Comparison of ENCODE assay signal across 24 mouse cellular contexts in genomic region chr9:64940731-64941346, GRCm38 (mm10). TPM values are rescaled to one million over a fixed set of nuclear protein-coding genes. Genes with fewer than 3 reads are reported as not detected.
A peak's percentile ranks its signal among the peaks of the same experiment; 100 is the strongest.
DNase-seq lines count a peak whose midpoint lies in the region; ATAC-seq lines count a peak whose summit lies in the region.
"Had no signal": no experiment of that assay in that cellular context is flagged by ENCODE, and none has a peak within 500 bp of the region (broad histone marks: within the 10 kb centered on the region; RNA-seq: fewer than 3 reads in every experiment).

No protein-coding gene starts in this region.

- no peaks in the 10 kb centered on the region for H3K36me3 ChIP-seq in heart, embryonic 13.5 days
- no peaks in the 10 kb centered on the region for H3K36me3 ChIP-seq in lung, embryonic 15.5 days
- H3K36me3 ChIP-seq in limb, embryonic 13.5 days = no peaks in the 10 kb centered on the region
- H3K36me3 ChIP-seq in stomach, embryonic 15.5 days = no peaks in the 10 kb centered on the region
- H3K36me3 ChIP-seq: forebrain, embryonic 10.5 days had no signal

- peaks cover 42% of the 10 kb centered on the region for H3K4me1 ChIP-seq in heart, embryonic 13.5 days
- peaks cover 27% of the 10 kb centered on the region for H3K4me1 ChIP-seq in lung, embryonic 15.5 days
- peaks cover 27% of the 10 kb centered on the region for H3K4me1 ChIP-seq in limb, embryonic 13.5 days
- no peaks in the 10 kb centered on the region for H3K4me1 ChIP-seq in stomach, embryonic 15.5 days

- H3K4me3 ChIP-seq in heart, embryonic 13.5 days = no peak overlapping the region
- H3K4me3 ChIP-seq in lung, embryonic 15.5 days = no peak overlapping the region
- H3K4me3 ChIP-seq in limb, embryonic 13.5 days = no peak overlapping the region
- no peak overlapping the region for H3K4me3 ChIP-seq in stomach, embryonic 15.5 days (replicated peaks)
- H3K4me3 ChIP-seq: forebrain, embryonic 10.5 days; heart, adult 2 months had no signal

- H3K27me3 ChIP-seq in heart, embryonic 13.5 days (replicated peaks) = peaks cover 26% of the 10 kb centered on the region
- no peaks in the 10 kb centered on the region for H3K27me3 ChIP-seq in lung, embryonic 15.5 days
- H3K27me3 ChIP-seq in limb, embryonic 13.5 days = peaks cover 29% of the 10 kb centered on the region
- H3K27me3 ChIP-seq in stomach, embryonic 15.5 days (replicated peaks) = no peaks in the 10 kb centered on the region

- DNase-seq in heart, postnatal 25 days (ENCODE audit: low spot score) = no peak
- no peak for DNase-seq in lung, postnatal 14 days
- DNase-seq in adrenal gland, postnatal 25 days = no peak
- no peak for DNase-seq in kidney, postnatal 10 days
- DNase-seq: adrenal gland, postnatal 10 days; cerebellum, adult 8-10 months; gastrocnemius, postnatal 25 days; heart, adult 2 months; heart, postnatal 36 days; kidney, postnatal 36 days; layer of hippocampus, postnatal 36 days; thymus, postnatal 25 days had no signal

- intact Hi-C loops in heart, postnatal 25 days (cut with DNase I) = no loop called here

- no peak for ATAC-seq in heart, embryonic 13.5 days (ENCODE audit: extremely low read depth, insufficient number of reproducible peaks, low FRiP score, low TSS enrichment)
- 0 out of 2 replicates have a peak, but pooled peaks have one; percentile 31 for ATAC-seq in lung, embryonic 15.5 days (ENCODE audit: borderline replicate concordance, extremely low read depth, low FRiP score, low TSS enrichment)
- peak; percentile 67 for ATAC-seq in limb, embryonic 13.5 days (ENCODE audit: low FRiP score, low read depth)
- no peak for ATAC-seq in stomach, embryonic 15.5 days (ENCODE audit: insufficient read depth, low FRiP score, low read depth)
- ATAC-seq: inflammation-experienced regulatory T-cells, adult 6 months had no signal

- H3K9me3 ChIP-seq in heart, embryonic 13.5 days = no peaks in the 10 kb centered on the region
- H3K9me3 ChIP-seq in lung, embryonic 15.5 days = no peaks in the 10 kb centered on the region
- H3K9me3 ChIP-seq in limb, embryonic 13.5 days = no peaks in the 10 kb centered on the region
- no peaks in the 10 kb centered on the region for H3K9me3 ChIP-seq in stomach, embryonic 15.5 days
- H3K9me3 ChIP-seq: forebrain, embryonic 10.5 days had no signal

- H3K27ac ChIP-seq in heart, embryonic 13.5 days (replicated peaks) = peak overlapping the region; percentile 63
- peak overlapping the region; percentile 68 for H3K27ac ChIP-seq in lung, embryonic 15.5 days
- H3K27ac ChIP-seq in limb, embryonic 13.5 days = peak overlapping the region; percentile 2; the same call in 1 of the 2 replicates
- H3K27ac ChIP-seq in stomach, embryonic 15.5 days = peak overlapping the region; percentile 37; the same call in 1 of the 2 replicates
- H3K27ac ChIP-seq: forebrain, embryonic 10.5 days; heart, adult 2 months; hindbrain, embryonic 14.5 days had no signal

- H3K4me2 ChIP-seq in heart, embryonic 13.5 days = no peak overlapping the region
- no peak overlapping the region for H3K4me2 ChIP-seq in lung, embryonic 15.5 days
- no peak overlapping the region for H3K4me2 ChIP-seq in limb, embryonic 13.5 days (replicated peaks)
- no peak overlapping the region for H3K4me2 ChIP-seq in stomach, embryonic 15.5 days
- H3K4me2 ChIP-seq: hindbrain, embryonic 14.5 days; midbrain, embryonic 11.5 days had no signal

- 48% methylated on average over 11 of the region's 11 CpGs for WGBS in heart, embryonic 13.5 days
- WGBS in lung, embryonic 15.5 days = 38% methylated on average over 11 of the region's 11 CpGs
- WGBS in limb, embryonic 13.5 days = 46% methylated on average over 11 of the region's 11 CpGs
- 62% methylated on average over 11 of the region's 11 CpGs for WGBS in stomach, embryonic 15.5 days

- no peak overlapping the region; the same call in none of the 2 replicates for H3K9ac ChIP-seq in heart, embryonic 13.5 days
- no peak overlapping the region for H3K9ac ChIP-seq in lung, embryonic 15.5 days
- H3K9ac ChIP-seq in limb, embryonic 13.5 days = no peak overlapping the region
- no peak overlapping the region for H3K9ac ChIP-seq in stomach, embryonic 15.5 days
- H3K9ac ChIP-seq: hindbrain, embryonic 14.5 days had no signal

RNA-seq across cellular contexts. Expression of gene Slc24a1, which starts 10.6 kb away (rescaled TPM):
- polyA plus RNA-seq in heart, embryonic 13.5 days (2015; fragmentation: Nextera tagmentation; extraction: Ambion mirVana) = 0.04 and 0.05 TPM in 2 replicates
- under 1 TPM; 0.08 to 0.10 TPM for total RNA-seq in heart, postnatal 25 days (2021)
- 0.06 and 0.07 TPM in 2 replicates for polyA plus RNA-seq in lung, embryonic 15.5 days (2015; fragmentation: Nextera tagmentation; extraction: Ambion mirVana)
- polyA plus RNA-seq in limb, embryonic 13.5 days (2015; fragmentation: Nextera tagmentation; extraction: Ambion mirVana) = 0.06 TPM in 1 of 2 replicates, not detected in the other
- polyA plus RNA-seq in stomach, embryonic 15.5 days (2015; fragmentation: Nextera tagmentation; extraction: Ambion mirVana) = 0.03 and 0.08 TPM in 2 replicates
- not detected in 2 replicates for total RNA-seq in adrenal gland, postnatal 25 days (2021)
- total RNA-seq: gastrocnemius, postnatal 25 days; layer of hippocampus, postnatal 36 days; liver, adult 2 months had no signal
- polyA plus RNA-seq: C2C12; kidney, embryonic 14.5 days; liver, adult 2 months; midbrain, embryonic 11.5 days; small intestine, adult 2 months had no signal

RNA-seq across cellular contexts. Expression of gene Ints14, which starts 19.9 kb away (rescaled TPM):
- polyA plus RNA-seq in heart, embryonic 13.5 days (2015; fragmentation: Nextera tagmentation; extraction: Ambion mirVana) = 40.1 and 40.7 TPM in 2 replicates
- total RNA-seq in heart, postnatal 25 days (2021) = 10 to 100 TPM; 16.1 to 16.4 TPM
- polyA plus RNA-seq in lung, embryonic 15.5 days (2015; fragmentation: Nextera tagmentation; extraction: Ambion mirVana) = 53.8 and 57.0 TPM in 2 replicates
- 52.4 and 54.9 TPM in 2 replicates for polyA plus RNA-seq in limb, embryonic 13.5 days (2015; fragmentation: Nextera tagmentation; extraction: Ambion mirVana)
- 41.5 and 50.0 TPM in 2 replicates for polyA plus RNA-seq in stomach, embryonic 15.5 days (2015; fragmentation: Nextera tagmentation; extraction: Ambion mirVana)
- total RNA-seq in adrenal gland, postnatal 25 days (2021) = 29.8 and 33.7 TPM in 2 replicates

Comparison
In these comparisons a context has a peak if more than half of its experiments do, and no peak if none do; other contexts are left out.
1. ATAC-seq: peak in lung, embryonic 15.5 days (single experiment) and limb, embryonic 13.5 days (single experiment); none in heart, embryonic 13.5 days (single experiment) and stomach, embryonic 15.5 days (single experiment).
2. H3K27ac ChIP-seq: peak in every context shown above with its lines; median percentile 68 in lung, embryonic 15.5 days; 63 in heart, embryonic 13.5 days; 37 in stomach, embryonic 15.5 days; 2 in limb, embryonic 13.5 days.